Mouse (Mus musculus): Measurements from ENCODE around the gene Atxn7.

GRCm38 (mm10) chr14:13990741-13991140, 29.5 kb downstream of the Atxn7 start:
- TF ChIP-seq POLR2A (IDR thresholded peaks at IDR 0.05; ENCODE audit: insufficient read depth, low read length) (no peak), CTCF (IDR thresholded peaks at IDR 0.05; ENCODE audit: low read depth, low read length) (no peak), EP300 (IDR thresholded peaks at IDR 0.05; ENCODE audit: insufficient read depth, low read depth, low read length) (no peak)
